Mouse (Mus musculus) frontal cortex, adult 2 months (tissue): ENCODE results near the gene Cyp2c29. TPM values are rescaled to one million over a fixed set of nuclear protein-coding genes. Genes with fewer than 3 reads are reported as not detected.
"Not testable (repeated sequence)": the region's sequence is repeated elsewhere in the genome, so short reads cannot be mapped to it uniquely, and the experiment has no call there.

Source experiments
- DNase-seq, 2 experiments: peaks; one replicate each; pipeline ENCODE4 v3.0.0; 2022; ENCODE audit warnings: low spot score in 1 of 2; ENCODE audit errors: extremely low spot score in 1 of 2
- polyA plus RNA-seq: library from polyadenylated mRNA; depleted of rRNA; stranded (reverse); fragments of >200 nt; gene quantifications from 2 replicates; pipeline ENCODE4 v1.2.3, GENCODE M21; 2012; rRNA removed

Cyp2c29 gene
- not detected in 2 replicates for polyA plus RNA-seq

- not testable (repeated sequence) for DNase-seq
Observed at GRCm38 (mm10) chr19:39269105-39269504, at the start of gene Cyp2c29. TSS of gene Cyp2c29 (plus strand) at chr19:39269405.

GRCm38 (mm10) chr19:39267036-39267435 lies 2.2 kb upstream of the Cyp2c29 start:
- not testable (repeated sequence) for DNase-seq

GRCm38 (mm10) chr19:39282801-39283200 lies 13.6 kb downstream of the Cyp2c29 start:
- no peak for DNase-seq

GRCm38 (mm10) chr19:39285637-39286036 lies 16.4 kb downstream of the Cyp2c29 start:
- DNase-seq: no peak

- no peak for DNase-seq
Observed at GRCm38 (mm10) chr19:39286825-39287224, 17.6 kb downstream of the Cyp2c29 start.

- no peak for DNase-seq
Observed at GRCm38 (mm10) chr19:39288978-39289377, 19.8 kb downstream of the Cyp2c29 start.

Other genes with a start within 250 kb of the Cyp2c29 start
- gene Cyp2c65, start 208.4 kb upstream of the Cyp2c29 start, polyA plus RNA-seq: not detected in 2 replicates
- gene Cyp2c66, start 155.5 kb upstream of the Cyp2c29 start, polyA plus RNA-seq: not detected in 2 replicates
- gene Cyp2c38, start 193.7 kb downstream of the Cyp2c29 start, polyA plus RNA-seq: not detected in 2 replicates
- gene Cyp2c39, start 241.5 kb downstream of the Cyp2c29 start, polyA plus RNA-seq: not detected in 2 replicates